Mouse (Mus musculus): ENCODE data around the gene Heatr3. TPM values are rescaled to one million over a fixed set of nuclear protein-coding genes. Genes with fewer than 3 reads are reported as not detected.
"Not testable (repeated sequence)": the region's sequence is repeated elsewhere in the genome, so short reads cannot be mapped to it uniquely, and the experiment has no call there.

Heatr3 gene
- polyA plus RNA-seq, 1 experiment from 2014 or later, result 17.8 TPM

- Histone ChIP-seq H3K9ac (ENCODE audit: low read length) (no peak overlapping the region), H3K9me3 (ENCODE audit: control insufficient read depth, low read length) (no peaks in the 10 kb centered on the region), H3K4me1 (replicated peaks; ENCODE audit: control insufficient read depth, insufficient read depth) (peaks cover 3% of the 10 kb centered on the region; the same call in 1 of the 2 replicates), H3K27ac (replicated peaks) (no peak overlapping the region), H3K4me2 (replicated peaks; ENCODE audit: low read depth) (no peak overlapping the region), H3K27me3 (ENCODE audit: control insufficient read depth, insufficient read depth, low read length) (no peaks in the 10 kb centered on the region), H3K4me3 (ENCODE audit: low read depth, low read length) (no peak overlapping the region), H3K36me3 (ENCODE audit: control insufficient read depth, insufficient read depth, low read length) (peaks cover 2% of the 10 kb centered on the region; the same call in 1 of the 2 replicates)
- DNase-seq (ENCODE audit: low spot score), result no peak
- no peak for TF ChIP-seq CTCF (IDR thresholded peaks at IDR 0.05; ENCODE audit: low read depth)
- TF ChIP-seq EP300 (optimal IDR thresholded peaks at IDR 0.05), result no peak
- 83% methylated on average over 9 of the region's 9 CpGs for WGBS
- no peak for ATAC-seq (ENCODE audit: low FRiP score, low TSS enrichment)
Measured at GRCm38 (mm10) chr8:88206016-88206415, 68.4 kb downstream of the Heatr3 start.

DNA sequence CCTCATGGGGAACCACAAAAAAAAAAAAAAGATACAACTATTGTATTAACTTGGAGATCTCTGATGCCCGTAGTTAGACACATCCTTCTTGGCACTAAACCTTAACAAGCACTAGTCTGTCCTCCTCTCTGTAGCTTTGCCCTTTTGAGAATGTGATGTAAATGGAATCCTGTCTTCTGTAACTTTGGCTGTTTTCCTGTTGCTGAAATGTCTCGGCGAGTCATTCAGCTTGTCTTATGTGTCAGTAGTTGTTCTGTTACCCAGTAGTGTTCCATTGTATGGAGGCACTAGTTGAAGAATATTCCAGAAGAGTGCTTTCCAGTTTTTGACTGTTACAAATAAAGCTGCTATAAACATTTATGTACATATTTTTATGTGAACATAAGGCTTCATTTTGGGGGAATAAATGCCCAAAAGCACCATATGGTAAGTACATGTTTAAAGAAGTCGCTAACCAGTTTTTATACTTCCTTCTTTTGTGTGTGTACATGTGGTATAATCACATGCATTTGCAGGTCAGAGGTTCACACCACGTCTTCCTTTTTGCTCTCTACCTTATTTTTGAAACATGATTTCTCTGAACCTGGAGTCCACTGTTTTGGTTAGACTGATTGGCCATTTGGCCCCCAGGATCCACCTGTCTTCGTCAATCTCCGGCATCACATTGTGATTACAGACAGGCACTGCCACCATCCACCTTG is 69.6 kb downstream of the Heatr3 start:
- 79% methylated on average over 7 of the region's 7 CpGs for WGBS
- Histone ChIP-seq H3K4me2 (replicated peaks; ENCODE audit: low read depth) (no peak overlapping the region), H3K9me3 (ENCODE audit: control insufficient read depth, low read length) (no peaks in the 10 kb centered on the region), H3K36me3 (ENCODE audit: control insufficient read depth, insufficient read depth, low read length) (peaks cover 2% of the 10 kb centered on the region; the same call in 1 of the 2 replicates), H3K9ac (ENCODE audit: low read length) (no peak overlapping the region), H3K27ac (replicated peaks) (no peak overlapping the region), H3K4me3 (ENCODE audit: low read depth, low read length) (no peak overlapping the region), H3K27me3 (ENCODE audit: control insufficient read depth, insufficient read depth, low read length) (no peaks in the 10 kb centered on the region), H3K4me1 (replicated peaks; ENCODE audit: control insufficient read depth, insufficient read depth) (no peaks in the 10 kb centered on the region)
- TF ChIP-seq CTCF (IDR thresholded peaks at IDR 0.05; ENCODE audit: low read depth) (no peak), EP300 (optimal IDR thresholded peaks at IDR 0.05) (no peak)
- DNase-seq (ENCODE audit: low spot score), result no peak
- ATAC-seq (ENCODE audit: low FRiP score, low TSS enrichment), result no peak

DNA sequence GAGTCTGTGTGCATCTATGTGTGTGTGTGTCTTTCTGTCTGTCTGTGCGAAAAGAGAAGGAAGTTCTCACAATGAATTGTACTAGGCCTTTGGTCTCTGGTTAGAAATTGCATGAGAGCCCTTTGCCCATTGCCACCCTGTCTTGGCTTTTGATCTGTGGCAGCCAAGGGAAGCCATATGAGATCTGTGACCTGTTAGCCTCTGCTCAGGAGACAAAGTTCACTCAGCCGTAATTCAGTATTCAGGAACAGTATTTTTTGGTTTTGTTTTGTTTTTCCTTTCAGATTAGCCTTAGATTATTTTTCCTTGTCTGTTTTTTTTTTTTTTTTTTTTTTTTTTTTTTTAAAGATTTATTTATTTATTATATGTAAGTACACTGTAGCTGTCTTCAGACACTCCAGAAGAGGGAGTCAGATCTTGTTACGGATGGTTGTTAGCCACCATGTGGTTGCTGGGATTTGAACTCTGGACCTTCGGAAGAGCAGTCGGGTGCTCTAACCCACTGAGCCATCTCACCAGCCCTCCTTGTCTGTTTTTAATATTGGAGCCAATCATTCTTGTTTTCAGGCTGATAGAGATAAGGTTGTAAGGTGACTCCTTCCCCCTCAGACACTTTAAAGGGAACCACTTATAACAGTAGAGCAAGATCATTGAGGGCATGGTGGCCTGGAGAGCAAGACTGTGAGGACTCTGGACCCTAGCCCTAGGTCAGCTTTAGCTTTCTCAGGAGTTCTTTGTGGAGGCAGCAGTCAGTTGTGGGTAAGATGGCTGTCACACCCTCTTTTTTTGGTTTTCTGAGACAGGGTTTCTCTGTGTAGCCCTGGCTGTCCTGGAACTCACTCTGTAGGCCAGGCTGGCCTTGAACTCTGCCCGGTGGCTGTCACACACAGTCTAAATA is 72.5 kb downstream of the Heatr3 start:
- not testable (repeated sequence) for H3K4me2 ChIP-seq (replicated peaks; ENCODE audit: low read depth); H3K4me1 ChIP-seq (replicated peaks; ENCODE audit: control insufficient read depth, insufficient read depth); H3K27me3 ChIP-seq (ENCODE audit: control insufficient read depth, insufficient read depth, low read length); ATAC-seq (ENCODE audit: low FRiP score, low TSS enrichment); H3K36me3 ChIP-seq (ENCODE audit: control insufficient read depth, insufficient read depth, low read length); DNase-seq (ENCODE audit: low spot score); H3K9ac ChIP-seq (ENCODE audit: low read length); H3K4me3 ChIP-seq (ENCODE audit: low read depth, low read length); H3K27ac ChIP-seq (replicated peaks); H3K9me3 ChIP-seq (ENCODE audit: control insufficient read depth, low read length)
- 85% methylated on average over 5 of the region's 6 CpGs for whole genome bisulfite sequencing

GRCm38 (mm10) chr8:88221353-88221752 is 83.7 kb downstream of the Heatr3 start:
- Histone ChIP-seq H3K36me3 (ENCODE audit: control insufficient read depth, insufficient read depth, low read length) (no peaks in the 10 kb centered on the region), H3K4me3 (ENCODE audit: low read depth, low read length) (no peak overlapping the region), H3K9ac (ENCODE audit: low read length) (no peak overlapping the region), H3K27me3 (ENCODE audit: control insufficient read depth, insufficient read depth, low read length) (no peaks in the 10 kb centered on the region), H3K9me3 (ENCODE audit: control insufficient read depth, low read length) (no peaks in the 10 kb centered on the region), H3K27ac (replicated peaks) (no peak overlapping the region), H3K4me1 (replicated peaks; ENCODE audit: control insufficient read depth, insufficient read depth) (no peaks in the 10 kb centered on the region), H3K4me2 (replicated peaks; ENCODE audit: low read depth) (no peak overlapping the region)
- ATAC-seq (ENCODE audit: low FRiP score, low TSS enrichment), result no peak
- 46% methylated on average over 4 of the region's 4 CpGs for WGBS
- no peak for DNase-seq (ENCODE audit: low spot score)
- TF ChIP-seq EP300 (optimal IDR thresholded peaks at IDR 0.05) (no peak), CTCF (IDR thresholded peaks at IDR 0.05; ENCODE audit: low read depth) (no peak)

Small RNA genes within 50 kb of the gene (microRNA-seq; reads per million reads assigned to microRNA genes)
- gene Mir7071, result not detected

Other genes with a start within 250 kb of the Heatr3 start
- gene Zfp423, start 178.3 kb upstream of the Heatr3 start, polyA plus RNA-seq (2015; fragmentation: Nextera tagmentation; extraction: Ambion mirVana), result 2.6 and 2.8 TPM in 2 replicates
- 28.8 and 31.8 TPM in 2 replicates for gene Cnep1r1, start 19.1 kb upstream of the Heatr3 start, polyA plus RNA-seq (2015; fragmentation: Nextera tagmentation; extraction: Ambion mirVana)
- 3.4 and 3.6 TPM in 2 replicates for gene Tent4b, start 61.4 kb downstream of the Heatr3 start, polyA plus RNA-seq (2015; fragmentation: Nextera tagmentation; extraction: Ambion mirVana)
- gene Adcy7, start 134.5 kb downstream of the Heatr3 start, polyA plus RNA-seq (2015; fragmentation: Nextera tagmentation; extraction: Ambion mirVana), result 5.2 and 5.7 TPM in 2 replicates
- gene Brd7, start 224.3 kb downstream of the Heatr3 start, polyA plus RNA-seq (2015; fragmentation: Nextera tagmentation; extraction: Ambion mirVana), result 39.7 and 42.5 TPM in 2 replicates